Mouse (Mus musculus) spleen, adult 2 months (tissue): ENCODE data around the gene Atp8a2. TPM values are rescaled to one million over a fixed set of nuclear protein-coding genes. Genes with fewer than 3 reads are reported as not detected.
"Not testable (repeated sequence)": the region's sequence is repeated elsewhere in the genome, so short reads cannot be mapped to it uniquely, and the experiment has no call there.

Source experiments
- DNase-seq, 2 experiments: peaks; one replicate each; pipeline versions ENCODE4 v3.0.0 to v3.0.0-alpha.2; 2012 to 2021; ENCODE audit warnings: low spot score in 2 of 2, low read depth in 1 of 2
- H3K27ac ChIP-seq: fragments of 200-500 bp; 2 replicates; pipeline ENCODE4 v1.5.1; 2012; ENCODE audit warnings: low read length, inconsistent platforms; ENCODE audit not compliant: insufficient read depth
- H3K27me3 ChIP-seq: fragments of 200-500 bp; 2 replicates; pipeline ENCODE4 v1.6.1; 2012; ENCODE audit warnings: mild to moderate bottlenecking, moderate library complexity, low read length, inconsistent platforms; ENCODE audit not compliant: control insufficient read depth, insufficient read depth
- H3K36me3 ChIP-seq: fragments of 200-500 bp; 2 replicates; pipeline ENCODE4 v1.6.1; 2012; ENCODE audit warnings: mild to moderate bottlenecking, low read length, inconsistent platforms; ENCODE audit not compliant: control insufficient read depth, insufficient read depth
- H3K4me1 ChIP-seq: fragments of 200-500 bp; 2 replicates; pipeline ENCODE4 v1.6.1; 2011; ENCODE audit warnings: inconsistent platforms; ENCODE audit not compliant: control insufficient read depth, insufficient read depth, insufficient read length
- H3K4me3 ChIP-seq: fragments of 200-500 bp; 2 replicates; pipeline ENCODE4 v1.5.1; 2011; ENCODE audit warnings: mild to moderate bottlenecking, inconsistent platforms; ENCODE audit not compliant: insufficient read depth, insufficient read length; ENCODE audit errors: extremely low read depth
- CTCF ChIP-seq: fragments of 200-500 bp; IDR thresholded peaks from 2 replicates; pipeline ENCODE4 v1.5.1; 2011; ENCODE audit warnings: mild to moderate bottlenecking, inconsistent platforms; ENCODE audit not compliant: insufficient read depth, insufficient read length, insufficient replicate concordance; ENCODE audit errors: extremely low read depth
- POLR2A ChIP-seq: fragments of 200-500 bp; IDR thresholded peaks from 2 replicates; pipeline ENCODE4 v1.6.1; 2011; ENCODE audit warnings: low read depth, low read length, inconsistent platforms
- WGBS: fragments of 180-500 bp; shearing (Covaris S2); methylation state at CpG from one replicate; pipeline ENCODE4 v1.1.7; 2018; 5-methylcytosine and 5-hydroxymethylcytosine counted together
- polyA plus RNA-seq: library from polyadenylated mRNA; depleted of rRNA; stranded (reverse); fragments of >200 nt; gene quantifications from 2 replicates; pipeline ENCODE4 v1.2.3, GENCODE M21; 2012

Atp8a2 gene
- polyA plus RNA-seq, 1 experiment, result 0.32 TPM

GRCm38 (mm10) chr14:59931412-59932058 lies 265.4 kb downstream of the Atp8a2 start:
- no peaks in the 10 kb centered on the region for H3K4me1 ChIP-seq
- WGBS, result 91% methylated on average over 13 of the region's 13 CpGs
- no peaks in the 10 kb centered on the region for H3K36me3 ChIP-seq
- no peak overlapping the region for H3K27ac ChIP-seq
- H3K27me3 ChIP-seq, result no peaks in the 10 kb centered on the region
- TF ChIP-seq CTCF (no peak), POLR2A (no peak)
- DNase-seq, result no peak
- H3K4me3 ChIP-seq, result no peak overlapping the region

DNA sequence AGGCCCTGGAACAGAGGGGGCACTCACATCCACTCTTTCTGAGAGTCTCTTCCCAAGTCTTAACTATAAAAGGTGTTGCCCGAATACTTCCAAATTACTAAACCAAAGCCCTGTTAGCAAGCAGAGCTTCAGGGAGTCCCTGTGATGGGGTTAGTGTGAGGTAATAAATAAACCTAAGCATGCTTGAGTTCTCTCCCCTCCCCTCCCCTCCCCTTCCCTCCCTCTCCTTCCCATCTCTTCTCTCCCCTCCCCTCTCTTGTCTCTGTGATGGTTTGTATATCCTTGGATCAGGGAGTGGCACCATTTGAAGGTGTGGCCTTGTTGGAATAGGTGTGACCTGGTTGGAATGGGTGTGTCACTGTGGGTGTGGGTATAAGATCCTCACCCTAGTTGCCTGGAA lies 267.8 kb downstream of the Atp8a2 start:
- WGBS, result 92% methylated on average over 1 of the region's 1 CpGs
- H3K36me3 ChIP-seq, H3K27me3 ChIP-seq, H3K4me1 ChIP-seq, H3K4me3 ChIP-seq, DNase-seq, H3K27ac ChIP-seq: not testable (repeated sequence)

DNA sequence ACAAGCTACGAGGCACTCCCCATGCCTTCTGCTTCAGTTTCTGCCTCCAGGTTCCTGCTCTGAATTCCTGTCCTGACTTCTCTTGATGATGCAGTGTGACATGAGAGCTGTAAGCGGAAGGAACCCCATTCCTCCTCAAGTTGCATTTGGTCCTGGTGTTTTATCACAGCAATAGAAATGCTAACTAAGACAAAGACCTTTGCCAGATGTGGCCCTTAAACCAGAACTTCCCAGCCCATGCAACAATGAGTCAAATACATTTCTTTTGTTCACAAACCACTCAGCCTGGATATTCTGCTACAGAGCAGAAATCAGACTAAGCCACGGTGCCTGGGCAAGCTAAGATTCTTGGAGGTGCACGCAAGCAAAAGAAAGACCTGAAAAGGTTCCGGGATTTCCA lies 268.2 kb downstream of the Atp8a2 start:
- Histone ChIP-seq H3K36me3 (no peaks in the 10 kb centered on the region), H3K27ac (no peak overlapping the region), H3K27me3 (no peaks in the 10 kb centered on the region), H3K4me3 (no peak overlapping the region), H3K4me1 (no peaks in the 10 kb centered on the region)
- 90% methylated on average over 5 of the region's 5 CpGs for WGBS
- DNase-seq, result no peak
- TF ChIP-seq POLR2A (no peak), CTCF (no peak)

DNA sequence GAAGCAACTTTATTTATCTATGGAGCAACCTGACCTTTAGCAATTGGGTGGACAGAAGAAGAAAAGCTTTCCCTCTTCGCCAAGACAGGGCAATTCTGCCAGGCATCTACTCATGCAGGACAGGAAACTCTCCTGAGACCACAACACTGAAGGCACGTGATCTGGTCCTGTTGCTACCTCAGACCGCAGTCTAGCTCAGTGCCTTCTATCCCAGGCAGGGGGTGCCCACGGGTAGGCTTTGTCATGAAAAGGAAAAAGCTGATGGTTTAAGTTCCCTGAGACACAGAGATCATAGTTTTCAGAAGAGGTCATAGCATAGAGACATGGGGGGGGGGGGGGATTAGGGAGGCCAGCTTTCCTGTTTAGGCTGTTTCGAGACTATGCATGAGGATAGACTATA lies 269.2 kb downstream of the Atp8a2 start:
- H3K4me1 ChIP-seq, result no peaks in the 10 kb centered on the region
- H3K27me3 ChIP-seq, result no peaks in the 10 kb centered on the region
- no peak overlapping the region for H3K27ac ChIP-seq
- no peak for TF ChIP-seq CTCF
- no peak for TF ChIP-seq POLR2A
- H3K36me3 ChIP-seq, result no peaks in the 10 kb centered on the region
- no peak for DNase-seq
- 36% methylated on average over 5 of the region's 5 CpGs for WGBS
- no peak overlapping the region for H3K4me3 ChIP-seq

DNA sequence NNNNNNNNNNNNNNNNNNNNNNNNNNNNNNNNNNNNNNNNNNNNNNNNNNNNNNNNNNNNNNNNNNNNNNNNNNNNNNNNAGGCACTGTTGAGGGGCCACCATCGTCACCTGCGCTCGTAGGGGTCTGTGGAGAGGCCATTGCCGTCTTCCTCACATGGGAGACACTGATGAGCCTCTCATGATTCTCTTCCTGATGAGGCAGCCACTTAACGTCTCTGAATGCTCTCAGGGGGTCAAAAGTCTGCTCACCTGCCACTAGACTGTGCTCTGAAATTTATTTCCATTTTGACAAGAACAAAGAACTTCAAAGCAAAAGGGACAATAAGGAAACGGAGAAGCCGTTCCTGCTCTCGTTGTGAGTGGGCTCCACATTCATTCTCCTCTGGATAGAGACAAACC lies 277.1 kb downstream of the Atp8a2 start:
- Histone ChIP-seq H3K36me3 (no peaks in the 10 kb centered on the region), H3K27ac (no peak overlapping the region), H3K27me3 (no peaks in the 10 kb centered on the region), H3K4me1 (no peaks in the 10 kb centered on the region), H3K4me3 (no peak overlapping the region)
- WGBS, result 82% methylated on average over 8 of the region's 8 CpGs
- no peak for DNase-seq
- TF ChIP-seq CTCF (no peak), POLR2A (no peak)

- WGBS, result 90% methylated on average over 7 of the region's 7 CpGs
- TF ChIP-seq CTCF (no peak), POLR2A (no peak)
- H3K36me3 ChIP-seq, result no peaks in the 10 kb centered on the region
- no peaks in the 10 kb centered on the region for H3K27me3 ChIP-seq
- no peak overlapping the region for H3K27ac ChIP-seq
- DNase-seq, result no peak
- H3K4me3 ChIP-seq, result no peak overlapping the region
- H3K4me1 ChIP-seq, result no peaks in the 10 kb centered on the region
Measured at GRCm38 (mm10) chr14:59903484-59904130, 293.4 kb downstream of the Atp8a2 start.

- no peak for DNase-seq
- TF ChIP-seq POLR2A, result no peak
- no peak for TF ChIP-seq CTCF
- H3K27me3 ChIP-seq, result no peaks in the 10 kb centered on the region
- no peaks in the 10 kb centered on the region for H3K36me3 ChIP-seq
- no peak overlapping the region for H3K4me3 ChIP-seq
- 47% methylated on average over 1 of the region's 1 CpGs for WGBS
- H3K27ac ChIP-seq, result no peak overlapping the region
- no peaks in the 10 kb centered on the region for H3K4me1 ChIP-seq
Measured at GRCm38 (mm10) chr14:59893971-59894370, 303.0 kb downstream of the Atp8a2 start.
